In the genomic region with DNA sequence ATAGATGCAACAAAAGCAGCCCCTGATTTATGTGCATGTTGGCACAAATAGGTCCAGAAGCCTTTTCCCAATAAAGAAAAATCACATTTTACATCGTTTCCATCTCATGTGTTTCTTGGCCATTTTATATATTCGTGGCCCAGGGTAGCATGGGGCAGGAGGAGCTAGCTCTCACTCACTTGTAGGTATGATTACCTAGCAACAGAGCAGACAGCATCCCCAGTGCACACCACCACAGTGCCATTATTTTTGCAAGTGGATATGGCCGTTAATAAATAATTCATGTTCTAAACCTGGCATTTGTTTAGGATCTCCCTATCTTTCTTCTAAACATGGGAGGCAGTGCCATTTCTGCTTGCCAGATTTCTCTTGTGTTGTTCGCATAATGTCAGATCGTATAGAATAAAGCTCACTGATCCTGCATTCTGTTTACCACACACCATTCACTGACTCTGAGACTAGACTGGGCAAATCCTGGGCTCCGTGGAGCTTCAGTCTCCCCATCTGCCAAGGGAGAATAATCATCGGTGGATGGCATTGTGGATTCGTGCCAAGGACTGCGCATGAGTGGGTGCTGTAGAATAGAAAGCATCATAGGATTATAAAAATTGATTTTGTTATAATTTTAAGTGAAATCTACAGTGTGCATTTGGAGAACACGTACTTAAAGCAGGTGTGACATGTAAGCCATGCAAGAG, we compare ENCODE assay signal across 9 mouse cellular contexts.
DNase-seq lines count a peak whose midpoint lies in the region; ATAC-seq lines count a peak whose summit lies in the region.
"Had no signal": no experiment of that assay in that cellular context is flagged by ENCODE, and none has a peak within 500 bp of the region (broad histone marks: within the 10 kb centered on the region; RNA-seq: fewer than 3 reads in every experiment).

No protein-coding gene starts in this region.

- H3K27ac ChIP-seq in neural tube, embryonic 13.5 days (replicated peaks): peak overlapping the region; percentile 69

- H3K4me3 ChIP-seq in neural tube, embryonic 13.5 days: no peak overlapping the region

- 40% methylated on average over 10 of the region's 10 CpGs for WGBS in neural tube, embryonic 13.5 days

- ATAC-seq in cerebellum, adult (ENCODE audit: insufficient number of reproducible peaks, low FRiP score, low TSS enrichment): no peak
- peak; percentile 30; the same call in 1 of the 2 replicates for ATAC-seq in neural tube, embryonic 13.5 days (ENCODE audit: low read depth)

- no peak overlapping the region for H3K9ac ChIP-seq in neural tube, embryonic 13.5 days

- no peaks in the 10 kb centered on the region for H3K9me3 ChIP-seq in neural tube, embryonic 13.5 days

- peak overlapping the region; percentile 13 for H3K4me2 ChIP-seq in neural tube, embryonic 13.5 days

- no peaks in the 10 kb centered on the region for H3K36me3 ChIP-seq in neural tube, embryonic 13.5 days

- peaks cover 48% of the 10 kb centered on the region for H3K4me1 ChIP-seq in neural tube, embryonic 13.5 days (replicated peaks)

- H3K27me3 ChIP-seq in neural tube, embryonic 13.5 days: no peaks in the 10 kb centered on the region

- DNase-seq in cerebellum, postnatal 25 days: peak; percentile 17 to 53
- DNase-seq in cerebellum, postnatal 36 days: peak; percentile 6 to 17
- DNase-seq in layer of hippocampus, adult 9-10 months (ENCODE audit: low spot score): peak; percentile 61
- no peak for DNase-seq in ovary, adult 18-20 months (ENCODE audit: low spot score)
- no peak for DNase-seq in adrenal gland, adult (ENCODE audit: inconsistent age in 2 of 2, low spot score in 1 of 2)
- no peak for DNase-seq in lung, postnatal 25 days (ENCODE audit: low spot score)
- DNase-seq: gastrocnemius, postnatal 10 days had no signal

Comparison
In these comparisons a context has a peak if more than half of its experiments do, and no peak if none do; other contexts are left out.
1. DNase-seq: peak in cerebellum, postnatal 25 days (2 of 2), cerebellum, postnatal 36 days (2 of 2) and layer of hippocampus, adult 9-10 months (single experiment); none in ovary, adult 18-20 months (single experiment), adrenal gland, adult (0 of 2) and lung, postnatal 25 days (single experiment).